Mouse (Mus musculus): ENCODE data around the gene Rfx2. TPM values are rescaled to one million over a fixed set of nuclear protein-coding genes. Genes with fewer than 3 reads are reported as not detected.

Gene Rfx2
- total and polyA plus RNA-seq, 2 experiments from 2014 or later: 3.4 to 3.6 TPM

DNA sequence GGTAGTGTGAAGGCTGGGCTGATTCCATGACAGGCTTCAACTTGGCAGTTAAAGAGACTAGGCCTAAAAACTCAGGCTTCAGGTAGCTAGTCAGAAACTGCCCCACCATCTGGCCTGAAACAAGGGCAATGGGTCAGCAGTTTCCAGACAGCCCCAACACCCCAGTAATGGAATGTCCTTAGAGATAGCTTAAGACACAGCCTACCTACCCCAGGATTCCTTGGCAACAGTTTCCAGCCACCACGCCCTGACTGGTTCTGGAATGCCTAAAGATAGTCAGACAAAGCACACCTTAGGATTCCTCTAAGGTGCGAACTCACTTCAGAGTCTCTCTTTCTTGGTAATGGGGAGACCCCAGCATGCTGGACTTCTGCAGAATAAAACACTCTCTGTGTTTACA, 8.4 kb downstream of the Rfx2 start:
- 88% methylated on average over 2 of the region's 2 CpGs for WGBS
- 0 out of 2 replicates have a peak, but pooled peaks cover 6% of the 10 kb centered on the region for H3K4me1 ChIP-seq (ENCODE audit: insufficient read depth)
- no peak for TF ChIP-seq CTCF (IDR thresholded peaks at IDR 0.05; ENCODE audit: low read depth)

DNA sequence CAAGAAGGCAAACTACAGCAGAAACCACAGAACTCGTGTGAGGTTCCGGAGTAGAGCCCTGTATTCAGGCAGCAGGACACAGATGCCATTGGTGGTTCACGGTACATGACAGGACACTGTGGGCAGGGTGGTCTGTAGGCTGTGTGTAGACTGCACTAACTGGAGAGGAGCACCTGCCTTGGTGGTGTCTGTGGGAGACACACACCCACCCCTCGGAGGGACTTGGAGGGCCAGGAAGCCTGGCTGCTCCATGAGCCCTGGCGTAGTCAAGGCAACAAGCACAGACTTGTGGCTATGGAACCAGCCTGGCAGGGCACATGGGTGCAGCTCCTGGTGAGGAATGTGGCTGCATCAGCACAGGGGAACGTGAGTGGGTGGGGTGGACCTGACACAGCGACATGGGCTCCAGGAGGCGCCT, 11.1 kb downstream of the Rfx2 start:
- H3K36me3 ChIP-seq (ENCODE audit: insufficient read depth): no peaks in the 10 kb centered on the region
- TF ChIP-seq CTCF (IDR thresholded peaks at IDR 0.05; ENCODE audit: low read depth): no peak
- no peaks in the 10 kb centered on the region for H3K27me3 ChIP-seq (ENCODE audit: insufficient read depth, low read length)
- DNase-seq (no peak), ATAC-seq (peak; percentile 44)
- peaks cover 6% of the 10 kb centered on the region for H3K4me1 ChIP-seq (ENCODE audit: insufficient read depth)
- H3K4me3 ChIP-seq (ENCODE audit: low read depth, low read length): no peak overlapping the region
- H3K9ac ChIP-seq: no peak overlapping the region
- no peak overlapping the region for H3K4me2 ChIP-seq (ENCODE audit: low read depth)
- 62% methylated on average over 8 of the region's 8 CpGs for WGBS
- H3K27ac ChIP-seq (ENCODE audit: low read depth, low read length): no peak overlapping the region
- no peaks in the 10 kb centered on the region for H3K9me3 ChIP-seq (ENCODE audit: low read length)

More for the DNA sequence above, 8.4 kb downstream of the Rfx2 start:
- H3K27ac ChIP-seq (ENCODE audit: low read depth, low read length): no peak overlapping the region
- DNase-seq (no peak), ATAC-seq (no peak)
- H3K9ac ChIP-seq: no peak overlapping the region
- no peak overlapping the region for H3K4me3 ChIP-seq (ENCODE audit: low read depth, low read length)
- no peaks in the 10 kb centered on the region for H3K27me3 ChIP-seq (ENCODE audit: insufficient read depth, low read length)
- no peaks in the 10 kb centered on the region for H3K36me3 ChIP-seq (ENCODE audit: insufficient read depth)
- H3K4me2 ChIP-seq (ENCODE audit: low read depth): no peak overlapping the region
- no peaks in the 10 kb centered on the region for H3K9me3 ChIP-seq (ENCODE audit: low read length)

DNA sequence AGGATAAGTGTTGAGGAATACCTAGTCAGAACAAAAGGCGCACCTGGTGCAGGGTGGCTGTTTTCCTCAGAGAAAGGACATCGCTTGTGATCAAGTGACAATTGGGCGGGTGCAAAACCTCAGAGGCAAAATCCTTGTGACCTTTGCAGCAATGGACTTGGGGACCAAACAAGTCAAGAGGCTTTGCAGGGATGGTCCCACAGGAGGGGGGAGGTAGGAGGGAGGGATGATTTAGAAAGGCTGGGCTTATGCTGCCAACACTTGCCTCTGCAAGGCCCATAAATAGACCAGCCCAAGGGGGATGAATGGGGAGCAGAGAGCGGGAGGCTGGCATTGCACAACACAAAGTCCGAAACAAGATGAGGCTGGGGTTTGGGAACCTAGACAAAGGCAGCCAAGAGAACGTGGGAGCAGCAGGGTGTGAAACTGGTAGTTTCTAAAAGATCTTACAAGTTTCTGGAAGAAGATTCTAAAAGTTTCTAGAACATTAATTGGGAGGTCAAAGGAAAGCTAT, 11.7 kb downstream of the Rfx2 start:
- no peak overlapping the region for H3K9ac ChIP-seq
- H3K36me3 ChIP-seq (ENCODE audit: insufficient read depth): no peaks in the 10 kb centered on the region
- ATAC-seq (no peak), DNase-seq (no peak)
- TF ChIP-seq CTCF (IDR thresholded peaks at IDR 0.05; ENCODE audit: low read depth): no peak
- H3K4me1 ChIP-seq (ENCODE audit: insufficient read depth): peaks cover 8% of the 10 kb centered on the region
- no peaks in the 10 kb centered on the region for H3K27me3 ChIP-seq (ENCODE audit: insufficient read depth, low read length)
- no peak overlapping the region for H3K4me2 ChIP-seq (ENCODE audit: low read depth)
- WGBS: 54% methylated on average over 6 of the region's 6 CpGs
- no peak overlapping the region for H3K4me3 ChIP-seq (ENCODE audit: low read depth, low read length)
- H3K9me3 ChIP-seq (ENCODE audit: low read length): no peaks in the 10 kb centered on the region
- H3K27ac ChIP-seq (ENCODE audit: low read depth, low read length): no peak overlapping the region

- H3K27ac ChIP-seq (ENCODE audit: low read depth, low read length): no peak overlapping the region
- ATAC-seq: peak; percentile 54
- DNase-seq: peak; percentile 27
Observed at GRCm38 (mm10) chr17:56818067-56818636, 12.7 kb downstream of the Rfx2 start.

GRCm38 (mm10) chr17:56815057-56815345, 15.8 kb downstream of the Rfx2 start:
- Histone ChIP-seq H3K9ac (no peak overlapping the region), H3K27me3 (ENCODE audit: insufficient read depth, low read length) (no peaks in the 10 kb centered on the region), H3K27ac (ENCODE audit: low read depth, low read length) (peak overlapping the region; percentile 69), H3K9me3 (ENCODE audit: low read length) (no peaks in the 10 kb centered on the region), H3K36me3 (ENCODE audit: insufficient read depth) (no peaks in the 10 kb centered on the region), H3K4me2 (ENCODE audit: low read depth) (no peak overlapping the region; the same call in 1 of the 2 replicates), H3K4me1 (ENCODE audit: insufficient read depth) (peaks cover 17% of the 10 kb centered on the region), H3K4me3 (ENCODE audit: low read depth, low read length) (no peak overlapping the region)
- no peak; the same call in 1 of the 2 replicates for ATAC-seq
- no peak for TF ChIP-seq CTCF (IDR thresholded peaks at IDR 0.05; ENCODE audit: low read depth)
- WGBS: 50% methylated on average over 3 of the region's 3 CpGs
- no peak for DNase-seq

More at GRCm38 (mm10) chr17:56818067-56818636, 12.7 kb downstream of the Rfx2 start:
- 31% methylated on average over 11 of the region's 11 CpGs for WGBS
- no peaks in the 10 kb centered on the region for H3K9me3 ChIP-seq (ENCODE audit: low read length)
- no peak for TF ChIP-seq CTCF (IDR thresholded peaks at IDR 0.05; ENCODE audit: low read depth)
- H3K4me1 ChIP-seq (ENCODE audit: insufficient read depth): peaks cover 8% of the 10 kb centered on the region
- no peaks in the 10 kb centered on the region for H3K36me3 ChIP-seq (ENCODE audit: insufficient read depth)
- H3K27me3 ChIP-seq (ENCODE audit: insufficient read depth, low read length): no peaks in the 10 kb centered on the region
- no peak overlapping the region for H3K4me3 ChIP-seq (ENCODE audit: low read depth, low read length)
- no peak overlapping the region for H3K4me2 ChIP-seq (ENCODE audit: low read depth)
- H3K9ac ChIP-seq: no peak overlapping the region

- Histone ChIP-seq H3K4me2 (ENCODE audit: low read depth) (peak overlapping the region; percentile 37), H3K4me1 (ENCODE audit: insufficient read depth) (peaks cover 18% of the 10 kb centered on the region), H3K9ac (0 out of 2 replicates have a peak overlapping the region, but pooled peaks have one; percentile 37), H3K27ac (ENCODE audit: low read depth, low read length) (peak overlapping the region; percentile 69), H3K9me3 (ENCODE audit: low read length) (no peaks in the 10 kb centered on the region), H3K4me3 (ENCODE audit: low read depth, low read length) (no peak overlapping the region; the same call in 1 of the 2 replicates), H3K36me3 (ENCODE audit: insufficient read depth) (no peaks in the 10 kb centered on the region), H3K27me3 (ENCODE audit: insufficient read depth, low read length) (no peaks in the 10 kb centered on the region)
- peak; percentile 91 for DNase-seq
- TF ChIP-seq CTCF (IDR thresholded peaks at IDR 0.05; ENCODE audit: low read depth): no peak
- peak; percentile 87 for ATAC-seq
- WGBS: 6% methylated on average over 24 of the region's 24 CpGs
Observed at GRCm38 (mm10) chr17:56814316-56815056, 16.3 kb downstream of the Rfx2 start.

DNA sequence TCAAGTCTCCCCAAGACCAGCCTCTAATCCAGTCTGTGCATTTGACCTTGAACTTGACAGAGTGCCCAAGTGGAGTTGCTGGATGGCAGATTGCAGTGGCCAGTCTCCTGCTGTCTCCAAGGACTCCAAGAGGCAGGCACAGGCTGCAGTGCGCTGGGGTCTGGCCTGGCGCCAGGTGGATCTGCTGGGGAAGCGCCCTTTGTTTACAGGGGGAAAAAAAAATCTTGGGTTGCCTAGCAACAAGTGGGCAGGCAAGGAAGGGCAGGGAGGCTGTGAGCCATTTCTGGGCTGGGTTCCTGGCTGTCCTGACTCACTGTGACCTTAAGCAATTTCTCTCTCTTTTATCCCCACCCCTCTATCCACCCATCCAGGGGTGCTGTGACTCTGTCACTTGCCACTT, 20.6 kb downstream of the Rfx2 start:
- ATAC-seq: peak; percentile 38
- TF ChIP-seq CTCF (IDR thresholded peaks at IDR 0.05; ENCODE audit: low read depth): no peak
- Histone ChIP-seq H3K4me1 (ENCODE audit: insufficient read depth) (peaks cover 18% of the 10 kb centered on the region), H3K4me2 (ENCODE audit: low read depth) (no peak overlapping the region), H3K4me3 (ENCODE audit: low read depth, low read length) (no peak overlapping the region), H3K27ac (ENCODE audit: low read depth, low read length) (peak overlapping the region; percentile 35; the same call in 1 of the 2 replicates), H3K36me3 (ENCODE audit: insufficient read depth) (no peaks in the 10 kb centered on the region), H3K27me3 (ENCODE audit: insufficient read depth, low read length) (no peaks in the 10 kb centered on the region), H3K9me3 (ENCODE audit: low read length) (no peaks in the 10 kb centered on the region), H3K9ac (no peak overlapping the region)
- peak; percentile 84 for DNase-seq
- 12% methylated on average over 3 of the region's 3 CpGs for WGBS

All from forebrain, postnatal 0 days (tissue).